Mouse (Mus musculus): ENCODE measurements around the gene Spag7.

DNA sequence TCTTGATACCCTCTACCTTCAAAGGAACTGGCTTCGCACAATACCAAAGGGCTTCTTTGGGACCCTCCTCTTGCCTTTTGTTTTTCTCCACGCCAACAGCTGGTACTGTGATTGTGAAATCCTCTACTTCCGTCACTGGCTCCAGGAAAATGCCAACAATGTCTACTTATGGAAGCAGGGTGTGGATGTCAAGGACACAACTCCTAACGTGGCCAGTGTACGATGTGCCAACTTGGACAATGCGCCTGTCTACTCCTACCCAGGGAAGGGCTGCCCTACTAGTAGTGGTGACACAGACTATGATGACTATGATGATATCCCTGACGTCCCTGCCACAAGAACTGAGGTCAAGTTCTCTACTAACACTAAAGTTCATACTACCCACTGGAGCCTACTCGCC, 29.2 kb downstream of the Spag7 start:
- TF ChIP-seq CTCF (IDR thresholded peaks at IDR 0.05; ENCODE audit: extremely low read depth, insufficient read depth, insufficient read length, insufficient replicate concordance) (no peak), POLR2A (IDR thresholded peaks at IDR 0.05; ENCODE audit: low read depth, low read length) (no peak)
